Mouse (Mus musculus): ENCODE measurements around the gene Tbx15.

DNA sequence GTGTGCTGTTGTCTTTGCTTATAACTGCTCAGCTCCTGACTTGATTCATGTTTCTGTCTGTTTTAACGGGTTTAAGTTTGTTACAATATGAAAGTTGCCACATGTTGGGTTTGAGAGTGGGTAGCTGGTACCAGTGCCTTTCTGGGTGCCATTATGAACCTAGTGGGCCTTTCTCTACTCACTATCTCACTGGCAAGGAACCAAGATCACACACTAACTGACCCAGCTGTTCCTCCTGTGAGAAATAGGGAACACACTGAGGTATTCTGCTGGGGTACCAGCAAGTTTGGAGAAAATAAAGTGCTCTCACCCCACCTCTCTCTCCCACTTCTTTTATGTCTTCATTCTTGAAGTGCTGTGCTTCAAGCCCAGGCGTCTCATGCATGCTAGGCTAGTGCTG lies 50.7 kb downstream of the Tbx15 start:
- TF ChIP-seq CTCF (IDR thresholded peaks at IDR 0.05; ENCODE audit: control insufficient read depth, insufficient read depth, insufficient read length) = no peak
- TF ChIP-seq MAX (IDR thresholded peaks at IDR 0.05) = no peak
- TF ChIP-seq MYOD1 (IDR thresholded peaks at IDR 0.05; ENCODE audit: control insufficient read depth, insufficient read length, low read depth) = no peak
- TF ChIP-seq MYOG (IDR thresholded peaks at IDR 0.05; ENCODE audit: control insufficient read depth, extremely low read depth, insufficient read length) = no peak
- TF ChIP-seq USF1 (IDR thresholded peaks at IDR 0.05; ENCODE audit: low read depth) = no peak
- TF ChIP-seq CEBPB (IDR thresholded peaks at IDR 0.05; ENCODE audit: low read depth) = no peak
